Mouse (Mus musculus): Measurements from ENCODE around the gene Dido1. TPM values are rescaled to one million over a fixed set of nuclear protein-coding genes. Genes with fewer than 3 reads are reported as not detected.

Gene Dido1
- 63.1 TPM in 1 of 2 replicates, not detected in the other for polyA plus RNA-seq (2012; ENCODE audit: insufficient read depth, insufficient read length, low replicate concordance, missing spikeins)

- peaks cover 5% of the 10 kb centered on the region for H3K4me1 ChIP-seq (ENCODE audit: control insufficient read depth, insufficient read depth, low read length)
- H3K27ac ChIP-seq (ENCODE audit: insufficient read depth, low read depth, low read length), result peak within 1 kb of the TSS; percentile 81
- peak within 1 kb of the TSS; percentile 76 for H3K4me3 ChIP-seq (ENCODE audit: insufficient read depth, low read depth, low read length)
- under 1% methylated on average over 43 of the region's 43 CpGs for WGBS
- TF ChIP-seq POLR2A (IDR thresholded peaks at IDR 0.05; ENCODE audit: insufficient read depth, low read depth, low read length), result 0 out of 2 replicates have a peak, but pooled peaks have one; percentile 16
- no peak for TF ChIP-seq CTCF (IDR thresholded peaks at IDR 0.05; ENCODE audit: insufficient read depth, low read depth, low read length)
These were observed at the start of gene Dido1, which contains the start of gene Gid8 for GRCm38 (mm10) chr2:180709923-180710272. TSS of gene Dido1 (minus strand) at chr2:180709999. TSS of gene Gid8 (plus strand) at chr2:180710117.

- no peak overlapping the region for H3K27ac ChIP-seq (ENCODE audit: insufficient read depth, low read depth, low read length)
These were observed 48.9 kb upstream of the Dido1 start for GRCm38 (mm10) chr2:180758513-180759263.

GRCm38 (mm10) chr2:180756786-180757185 lies 47.0 kb upstream of the Dido1 start:
- TF ChIP-seq CTCF (IDR thresholded peaks at IDR 0.05; ENCODE audit: insufficient read depth, low read depth, low read length) (no peak), POLR2A (IDR thresholded peaks at IDR 0.05; ENCODE audit: insufficient read depth, low read depth, low read length) (no peak)
- no peak overlapping the region for H3K4me3 ChIP-seq (ENCODE audit: insufficient read depth, low read depth, low read length)
- H3K27ac ChIP-seq (ENCODE audit: insufficient read depth, low read depth, low read length), result no peak overlapping the region
- no peaks in the 10 kb centered on the region for H3K4me1 ChIP-seq (ENCODE audit: control insufficient read depth, insufficient read depth, low read length)
- 28% methylated on average over 2 of the region's 2 CpGs for WGBS

More at GRCm38 (mm10) chr2:180758513-180759263, 48.9 kb upstream of the Dido1 start:
- Histone ChIP-seq H3K4me3 (ENCODE audit: insufficient read depth, low read depth, low read length) (no peak overlapping the region), H3K4me1 (ENCODE audit: control insufficient read depth, insufficient read depth, low read length) (no peaks in the 10 kb centered on the region)
- WGBS, result 57% methylated on average over 15 of the region's 15 CpGs
- TF ChIP-seq CTCF (IDR thresholded peaks at IDR 0.05; ENCODE audit: insufficient read depth, low read depth, low read length) (no peak), POLR2A (IDR thresholded peaks at IDR 0.05; ENCODE audit: insufficient read depth, low read depth, low read length) (no peak)

GRCm38 (mm10) chr2:180755896-180756295 lies 46.1 kb upstream of the Dido1 start:
- TF ChIP-seq POLR2A (IDR thresholded peaks at IDR 0.05; ENCODE audit: insufficient read depth, low read depth, low read length) (no peak), CTCF (IDR thresholded peaks at IDR 0.05; ENCODE audit: insufficient read depth, low read depth, low read length) (no peak)
- H3K27ac ChIP-seq (ENCODE audit: insufficient read depth, low read depth, low read length), result no peak overlapping the region
- H3K4me3 ChIP-seq (ENCODE audit: insufficient read depth, low read depth, low read length), result no peak overlapping the region
- 37% methylated on average over 8 of the region's 8 CpGs for WGBS
- no peaks in the 10 kb centered on the region for H3K4me1 ChIP-seq (ENCODE audit: control insufficient read depth, insufficient read depth, low read length)

GRCm38 (mm10) chr2:180754976-180755688 lies 45.3 kb upstream of the Dido1 start:
- H3K27ac ChIP-seq (ENCODE audit: insufficient read depth, low read depth, low read length), result no peak overlapping the region
- H3K4me1 ChIP-seq (ENCODE audit: control insufficient read depth, insufficient read depth, low read length), result no peaks in the 10 kb centered on the region
- no peak overlapping the region for H3K4me3 ChIP-seq (ENCODE audit: insufficient read depth, low read depth, low read length)
- TF ChIP-seq CTCF (IDR thresholded peaks at IDR 0.05; ENCODE audit: insufficient read depth, low read depth, low read length) (no peak), POLR2A (IDR thresholded peaks at IDR 0.05; ENCODE audit: insufficient read depth, low read depth, low read length) (no peak)
- WGBS, result 60% methylated on average over 5 of the region's 5 CpGs

GRCm38 (mm10) chr2:180748904-180749303 lies 39.1 kb upstream of the Dido1 start:
- WGBS, result 69% methylated on average over 5 of the region's 5 CpGs
- Histone ChIP-seq H3K4me1 (ENCODE audit: control insufficient read depth, insufficient read depth, low read length) (no peaks in the 10 kb centered on the region), H3K4me3 (ENCODE audit: insufficient read depth, low read depth, low read length) (no peak overlapping the region), H3K27ac (ENCODE audit: insufficient read depth, low read depth, low read length) (no peak overlapping the region)
- no peak for TF ChIP-seq CTCF (IDR thresholded peaks at IDR 0.05; ENCODE audit: insufficient read depth, low read depth, low read length)
- TF ChIP-seq POLR2A (IDR thresholded peaks at IDR 0.05; ENCODE audit: insufficient read depth, low read depth, low read length), result no peak

GRCm38 (mm10) chr2:180746569-180747192 lies 36.9 kb upstream of the Dido1 start:
- 17% methylated on average over 5 of the region's 5 CpGs for WGBS
- Histone ChIP-seq H3K4me3 (ENCODE audit: insufficient read depth, low read depth, low read length) (no peak overlapping the region), H3K27ac (ENCODE audit: insufficient read depth, low read depth, low read length) (no peak overlapping the region), H3K4me1 (ENCODE audit: control insufficient read depth, insufficient read depth, low read length) (no peaks in the 10 kb centered on the region)
- TF ChIP-seq POLR2A (IDR thresholded peaks at IDR 0.05; ENCODE audit: insufficient read depth, low read depth, low read length) (no peak), CTCF (IDR thresholded peaks at IDR 0.05; ENCODE audit: insufficient read depth, low read depth, low read length) (no peak)

- WGBS, result 36% methylated on average over 17 of the region's 17 CpGs
- H3K27ac ChIP-seq (ENCODE audit: insufficient read depth, low read depth, low read length), result no peak overlapping the region
- TF ChIP-seq POLR2A (IDR thresholded peaks at IDR 0.05; ENCODE audit: insufficient read depth, low read depth, low read length) (no peak), CTCF (IDR thresholded peaks at IDR 0.05; ENCODE audit: insufficient read depth, low read depth, low read length) (peak; percentile 99)
- H3K4me1 ChIP-seq (ENCODE audit: control insufficient read depth, insufficient read depth, low read length), result no peaks in the 10 kb centered on the region
- no peak overlapping the region for H3K4me3 ChIP-seq (ENCODE audit: insufficient read depth, low read depth, low read length)
These were observed 35.6 kb upstream of the Dido1 start for GRCm38 (mm10) chr2:180745248-180745927.
